16 mouse cellular contexts compared by ENCODE assay signal in genomic region chr13:99062936-99063335, GRCm38 (mm10).
DNase-seq lines count a peak whose midpoint lies in the region; ATAC-seq and TF ChIP-seq lines count a peak whose summit lies in the region.
"Had no signal": no experiment of that assay in that cellular context is flagged by ENCODE, and none has a peak within 500 bp of the region (broad histone marks: within the 10 kb centered on the region; RNA-seq: fewer than 3 reads in every experiment).

No protein-coding gene starts in this region.

- H3K4me1 ChIP-seq in kidney, embryonic 15.5 days: peaks cover 10% of the 10 kb centered on the region; the same call in 1 of the 2 replicates
- H3K4me1 ChIP-seq: midbrain, embryonic 12.5 days had no signal

- no peak overlapping the region for H3K9ac ChIP-seq in kidney, embryonic 15.5 days
- H3K9ac ChIP-seq: midbrain, embryonic 12.5 days had no signal

- no peak overlapping the region for H3K4me2 ChIP-seq in kidney, embryonic 15.5 days
- H3K4me2 ChIP-seq: heart, embryonic 11.5 days; liver, embryonic 11.5 days; midbrain, embryonic 12.5 days had no signal

- no peak for TF ChIP-seq POLR2A in brain, embryonic 14.5 days (IDR thresholded peaks at IDR 0.05; ENCODE audit: borderline replicate concordance, extremely low read depth, insufficient read depth, insufficient read length, poor library complexity, severe bottlenecking)

- no peak for ATAC-seq in kidney, embryonic 15.5 days (replicated peaks; ENCODE audit: low FRiP score)
- ATAC-seq in erythroblast, adult 5-6 weeks (replicated peaks; ENCODE audit: low FRiP score, poor library complexity, severe bottlenecking): no peak

- WGBS in kidney, embryonic 15.5 days: 28% methylated on average over 3 of the region's 3 CpGs

- H3K27me3 ChIP-seq in kidney, embryonic 15.5 days: no peaks in the 10 kb centered on the region
- H3K27me3 ChIP-seq: midbrain, embryonic 12.5 days had no signal

- 0 out of 2 replicates have a peak overlapping the region, but pooled peaks have one; percentile 23 for H3K27ac ChIP-seq in kidney, embryonic 15.5 days
- H3K27ac ChIP-seq: midbrain, embryonic 12.5 days had no signal

- no peak overlapping the region for H3K4me3 ChIP-seq in kidney, embryonic 15.5 days (replicated peaks)
- H3K4me3 ChIP-seq: midbrain, embryonic 12.5 days had no signal

- no peaks in the 10 kb centered on the region for H3K36me3 ChIP-seq in kidney, embryonic 15.5 days
- H3K36me3 ChIP-seq: midbrain, embryonic 12.5 days had no signal

- no peaks in the 10 kb centered on the region for H3K9me3 ChIP-seq in kidney, embryonic 15.5 days (replicated peaks)
- H3K9me3 ChIP-seq: midbrain, embryonic 12.5 days had no signal

- no peak for DNase-seq in kidney, postnatal 10 days
- DNase-seq in testis, postnatal 10 days (ENCODE audit: low spot score): peak; percentile 34
- no peak for DNase-seq in testis, postnatal 14 days (ENCODE audit: low spot score)
- peak; percentile 25 for DNase-seq in brain, embryonic 14.5 days (ENCODE audit: low read depth)
- no peak for DNase-seq in Muller cell, postnatal 12 days (ENCODE audit: inconsistent ontology term)
- DNase-seq: cerebellum, adult 8-10 months; heart, postnatal 36 days; kidney, postnatal 36 days; lung, postnatal 14 days; right cerebral cortex, postnatal 4 days; thymus, postnatal 14 days had no signal

- TF ChIP-seq CTCF in brain, embryonic 14.5 days (IDR thresholded peaks at IDR 0.05; ENCODE audit: borderline replicate concordance, extremely low read depth, insufficient read depth, insufficient read length): no peak

Comparison
In these comparisons a context has a peak if more than half of its experiments do, and no peak if none do; other contexts are left out.
1. DNase-seq: peak in testis, postnatal 10 days (single experiment) and brain, embryonic 14.5 days (single experiment); none in kidney, postnatal 10 days (single experiment), testis, postnatal 14 days (single experiment) and Muller cell, postnatal 12 days (single experiment).